Mouse (Mus musculus) neural tube, embryonic 14.5 days (tissue): ENCODE results near the gene Olfr161. TPM values are rescaled to one million over a fixed set of nuclear protein-coding genes. Genes with fewer than 3 reads are reported as not detected.
"Not testable (repeated sequence)": the region's sequence is repeated elsewhere in the genome, so short reads cannot be mapped to it uniquely, and the experiment has no call there.

Source experiments
- ATAC-seq: fragments of 200-750 bp; cut with Nextera tagmentation; 2 replicates; pipeline ENCODE4 v1.8.0; 2017; ENCODE audit warnings: low read depth, mild to moderate bottlenecking, moderate TSS enrichment, moderate library complexity
- H3K27ac ChIP-seq: fragments of 300-500 bp; sonication (generic); 2 replicates; pipeline ENCODE4 v1.5.1; 2014; ENCODE audit warnings: low read depth, mild to moderate bottlenecking, control low read depth, low read length, moderate library complexity, mixed read lengths
- H3K27me3 ChIP-seq: fragments of 300-500 bp; sonication (generic); 2 replicates; pipeline ENCODE4 v1.6.1; 2014; ENCODE audit warnings: low read length; ENCODE audit not compliant: control insufficient read depth, insufficient read depth
- H3K36me3 ChIP-seq: fragments of 300-500 bp; sonication (generic); 2 replicates; pipeline ENCODE4 v1.6.1; 2014; ENCODE audit warnings: low read length, mixed read lengths; ENCODE audit not compliant: control insufficient read depth, insufficient read depth
- H3K4me1 ChIP-seq: fragments of 300-500 bp; sonication (generic); 2 replicates; pipeline ENCODE4 v1.6.1; 2014; ENCODE audit warnings: low read length; ENCODE audit not compliant: control insufficient read depth, insufficient read depth
- H3K4me2 ChIP-seq: fragments of 300-500 bp; sonication (generic); 2 replicates; pipeline ENCODE4 v1.6.1; 2014; ENCODE audit warnings: mild to moderate bottlenecking, low read depth, low read length, control low read depth
- H3K4me3 ChIP-seq: fragments of 300-500 bp; sonication (generic); 2 replicates; pipeline ENCODE4 v1.5.1; 2014; ENCODE audit warnings: low read depth, low read length, control low read depth, mixed read lengths
- H3K9ac ChIP-seq: fragments of 300-500 bp; sonication (generic); replicated peaks from 2 replicates; pipeline ENCODE4 v1.6.1; 2014; ENCODE audit warnings: low read depth, mild to moderate bottlenecking, control low read depth, low read length, mixed read lengths
- H3K9me3 ChIP-seq: fragments of 300-500 bp; sonication (generic); 2 replicates; pipeline ENCODE4 v1.6.1; 2016; ENCODE audit warnings: low read length; ENCODE audit not compliant: control insufficient read depth
- WGBS: fragments of 180-500 bp; shearing (Covaris S2); extraction: QIAGEN DNeasy Blood & Tissue Kit; methylation state at CpG from one replicate; pipeline ENCODE4 v1.1.7; 2014; 5-methylcytosine and 5-hydroxymethylcytosine counted together
- polyA plus RNA-seq: library from polyadenylated mRNA; unstranded; fragments of >200 nt; fragmentation: Nextera tagmentation; extraction: Ambion mirVana; gene quantifications from 2 replicates; pipeline ENCODE4 v1.2.1, GENCODE M21; 2014

The Olfr161 gene
- not detected in 2 replicates for polyA plus RNA-seq

DNA sequence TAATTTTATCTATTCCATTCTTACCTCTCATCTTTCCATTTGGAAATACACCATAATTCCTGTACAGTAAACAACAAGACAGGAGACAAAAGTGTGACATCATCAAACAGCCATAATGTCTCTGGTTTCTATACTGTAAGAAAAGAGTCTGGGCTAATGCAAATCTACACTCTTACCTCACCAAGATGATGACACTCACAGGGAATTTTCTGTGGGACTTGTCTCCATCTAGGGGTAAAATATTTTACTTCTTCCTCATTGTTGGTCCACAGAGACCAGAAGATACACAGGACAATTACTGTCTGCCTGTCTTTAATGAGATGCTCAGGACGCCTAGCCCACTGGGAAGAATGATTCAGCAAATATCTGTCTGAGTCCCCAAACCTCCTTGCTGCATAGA, at the start of gene Olfr161:
TSS of gene Olfr161 (plus strand) at position 352 of the 400 bp plus-strand sequence.
- Histone ChIP-seq H3K9ac (no peak within 1 kb of the TSS), H3K4me2 (no peak within 1 kb of the TSS), H3K4me3 (no peak within 1 kb of the TSS), H3K9me3 (no peaks in the 10 kb centered on the region), H3K27me3 (no peaks in the 10 kb centered on the region), H3K36me3 (no peaks in the 10 kb centered on the region), H3K4me1 (no peaks in the 10 kb centered on the region), H3K27ac (no peak within 1 kb of the TSS)
- ATAC-seq: no peak
- 89% methylated on average over 1 of the region's 1 CpGs for WGBS

GRCm38 (mm10) chr16:3563553-3563952, 27.3 kb upstream of the Olfr161 start:
- H3K9me3 ChIP-seq: no peaks in the 10 kb centered on the region
- H3K4me2 ChIP-seq: no peak overlapping the region
- no peak overlapping the region for H3K27ac ChIP-seq
- H3K4me3 ChIP-seq: no peak overlapping the region
- ATAC-seq: no peak
- H3K9ac ChIP-seq: no peak overlapping the region
- no peaks in the 10 kb centered on the region for H3K4me1 ChIP-seq
- no peaks in the 10 kb centered on the region for H3K36me3 ChIP-seq
- no peaks in the 10 kb centered on the region for H3K27me3 ChIP-seq

DNA sequence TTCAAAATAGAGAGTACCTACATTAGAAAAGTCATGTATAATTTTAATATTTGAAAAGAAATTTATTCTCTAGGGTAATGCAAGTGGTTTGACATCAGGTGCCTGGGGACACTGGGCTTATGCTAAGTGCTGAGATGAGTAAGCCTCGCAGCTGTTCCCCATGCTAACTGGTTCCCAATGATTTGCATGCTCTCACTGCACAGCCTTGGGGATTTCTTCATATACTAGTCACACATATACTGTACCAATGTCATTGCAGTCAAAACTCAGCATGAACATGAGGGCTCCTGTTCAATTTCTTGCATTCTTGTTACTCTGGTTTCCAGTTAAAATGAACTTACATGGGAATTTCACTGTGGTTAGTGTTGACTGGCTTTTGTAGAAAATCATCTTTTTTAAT, 13.2 kb upstream of the Olfr161 start:
- H3K9me3 ChIP-seq, H3K4me2 ChIP-seq, H3K27me3 ChIP-seq, H3K36me3 ChIP-seq, H3K4me1 ChIP-seq, H3K9ac ChIP-seq, H3K4me3 ChIP-seq, ATAC-seq, H3K27ac ChIP-seq: not testable (repeated sequence)
- 80% methylated on average over 1 of the region's 1 CpGs for WGBS

DNA sequence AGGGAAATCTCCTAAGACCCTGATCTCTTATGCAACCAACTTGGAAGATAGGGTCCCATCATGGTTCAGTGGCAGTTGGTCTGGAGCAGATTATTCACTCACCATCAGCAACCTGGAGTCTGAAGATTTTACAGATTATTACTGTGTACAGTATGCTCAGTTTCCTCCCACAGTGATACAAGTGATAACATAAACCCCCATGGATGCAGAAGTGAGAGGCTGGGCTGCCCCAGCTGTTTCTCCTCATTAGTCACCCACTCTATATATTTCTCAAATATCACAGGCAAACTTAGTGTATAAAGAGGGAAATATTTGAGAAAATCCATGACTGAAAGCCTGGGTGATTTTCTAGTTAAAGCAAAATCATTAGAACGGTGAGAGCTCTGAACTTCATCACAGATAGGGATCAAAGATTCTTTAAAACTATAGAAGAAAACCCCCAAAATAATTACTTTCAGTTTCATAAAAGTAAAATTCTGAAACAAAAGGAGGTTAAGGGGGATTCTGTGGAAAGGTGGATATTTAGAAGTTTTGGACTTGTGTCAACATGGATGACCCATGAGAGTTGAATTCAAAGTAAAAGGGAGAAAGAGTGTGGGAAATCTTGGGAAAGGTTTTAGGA, 12.5 kb upstream of the Olfr161 start:
- H3K36me3 ChIP-seq, H3K4me3 ChIP-seq, H3K27me3 ChIP-seq, ATAC-seq, H3K27ac ChIP-seq, H3K9me3 ChIP-seq, H3K4me2 ChIP-seq, H3K4me1 ChIP-seq, H3K9ac ChIP-seq: not testable (repeated sequence)
- WGBS: 88% methylated on average over 1 of the region's 1 CpGs

DNA sequence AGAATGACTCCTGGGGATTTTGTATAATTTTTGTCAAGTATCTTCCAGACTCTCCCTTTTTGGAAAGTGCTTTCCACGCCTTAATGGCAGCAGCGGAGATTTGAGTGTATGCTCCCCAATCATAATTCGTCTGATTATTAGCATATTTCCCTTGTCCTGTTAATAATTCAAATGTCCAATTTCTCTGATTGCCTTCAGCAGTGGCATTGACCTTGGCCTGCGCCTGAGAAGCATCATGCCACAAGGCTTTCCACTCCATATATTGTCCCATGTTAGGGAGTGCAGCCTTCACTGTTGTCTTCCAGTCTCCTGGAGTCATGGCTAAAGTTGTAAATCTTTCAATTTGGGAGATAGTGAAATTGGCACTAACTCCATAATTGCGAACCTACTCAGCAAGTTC, 40.5 kb downstream of the Olfr161 start:
- WGBS: 89% methylated on average over 5 of the region's 5 CpGs
- H3K4me1 ChIP-seq, H3K4me3 ChIP-seq, H3K36me3 ChIP-seq, H3K9ac ChIP-seq, H3K27ac ChIP-seq, ATAC-seq, H3K9me3 ChIP-seq, H3K27me3 ChIP-seq, H3K4me2 ChIP-seq: not testable (repeated sequence)

GRCm38 (mm10) chr16:3632572-3633361, 41.9 kb downstream of the Olfr161 start:
- peak overlapping the region; percentile 44 for H3K9ac ChIP-seq
- peak; percentile 87 for ATAC-seq
- peak overlapping the region; percentile 37; the same call in 1 of the 2 replicates for H3K4me2 ChIP-seq
- not testable (repeated sequence) for H3K9me3 ChIP-seq, H3K27me3 ChIP-seq, H3K36me3 ChIP-seq, H3K4me1 ChIP-seq
- peak overlapping the region; percentile 48; the same call in 1 of the 2 replicates for H3K27ac ChIP-seq
- WGBS: 35% methylated on average over 27 of the region's 27 CpGs
- peak overlapping the region; percentile 29 for H3K4me3 ChIP-seq

Other genes starting within 250 kb of the Olfr161 start
- not detected in 2 replicates for gene Mefv, start 127.1 kb downstream of the Olfr161 start, polyA plus RNA-seq
- 30.1 and 39.2 TPM in 2 replicates for gene Zfp263, start 153.1 kb downstream of the Olfr161 start, polyA plus RNA-seq
- gene Olfr15, start 239.8 kb downstream of the Olfr161 start, polyA plus RNA-seq: not detected in 2 replicates